Mouse (Mus musculus) adrenal gland, adult (tissue): ENCODE measurements around the gene Prdm5.

ENCODE experiments used
- DNase-seq, 2 experiments: peaks; one replicate each; pipeline ENCODE4 v3.0.0; 2022 to 2023; ENCODE audit warnings: low spot score in 1 of 2; ENCODE audit not compliant: inconsistent age in 2 of 2

Gene Prdm5

GRCm38 (mm10) chr6:65828656-65829055 is 49.9 kb downstream of the Prdm5 start:
- DNase-seq: no peak

GRCm38 (mm10) chr6:65831443-65831842 is 52.7 kb downstream of the Prdm5 start:
- DNase-seq: no peak

GRCm38 (mm10) chr6:65834013-65834412 is 55.2 kb downstream of the Prdm5 start:
- no peak for DNase-seq

DNA sequence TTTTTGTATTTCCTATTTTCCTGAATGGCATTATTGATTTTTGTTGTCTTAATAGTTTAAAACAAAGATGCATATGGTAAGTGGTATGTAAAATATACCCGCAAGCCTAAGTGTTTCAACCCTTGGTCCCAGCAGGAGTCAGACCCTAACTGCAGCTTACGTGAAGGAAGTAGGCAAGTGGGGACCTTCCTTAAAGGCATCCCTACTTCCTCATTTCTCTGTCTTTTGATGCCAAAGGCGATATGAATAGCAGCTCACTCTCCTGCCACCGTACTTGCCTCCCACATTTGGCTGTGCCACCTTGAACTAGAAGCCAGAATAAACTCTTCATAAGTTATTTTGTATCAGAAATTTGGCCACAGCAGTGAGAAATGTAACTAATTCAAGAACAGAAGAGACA is 63.8 kb downstream of the Prdm5 start:
- no peak for DNase-seq

DNA sequence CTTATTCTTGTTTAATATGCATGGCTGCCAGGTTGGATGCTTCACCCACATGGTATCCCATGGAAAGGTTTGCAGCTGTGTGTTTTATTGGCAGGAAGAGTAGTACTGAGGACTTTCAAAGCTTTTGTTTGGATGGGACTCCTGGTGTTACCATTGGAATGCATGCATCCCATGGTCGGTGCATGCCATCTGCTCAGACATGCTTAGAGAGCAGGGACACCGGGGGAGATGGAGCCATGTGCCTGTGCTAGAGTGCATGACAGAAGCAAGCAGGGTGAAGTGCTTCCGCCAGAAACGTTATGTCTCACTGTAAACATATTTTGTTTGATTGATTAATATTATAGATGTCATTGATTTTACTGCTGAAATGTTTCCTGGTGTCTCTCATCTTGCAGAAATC is 70.3 kb downstream of the Prdm5 start:
- DNase-seq: no peak

DNA sequence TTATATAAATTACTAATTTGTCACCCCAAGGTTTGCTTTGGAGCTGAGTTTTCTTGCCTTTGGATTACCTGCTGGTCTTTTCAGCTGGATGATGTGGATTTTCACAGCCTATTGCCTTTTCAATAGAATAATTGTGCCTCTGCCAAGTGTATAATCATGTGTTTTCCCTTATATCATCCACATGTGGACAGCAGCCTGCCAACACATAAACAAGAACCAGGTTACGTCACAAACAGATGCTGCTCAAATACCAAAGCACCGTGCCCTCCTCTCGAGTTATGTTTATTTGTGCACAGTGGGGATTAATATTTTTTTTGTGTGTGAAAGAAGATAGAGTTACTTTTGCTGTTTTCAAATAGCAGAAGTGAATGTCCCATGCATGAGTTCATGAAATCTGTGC is 70.9 kb downstream of the Prdm5 start:
- no peak for DNase-seq

- no peak for DNase-seq
Observed at GRCm38 (mm10) chr6:65850221-65850620, 71.4 kb downstream of the Prdm5 start.

DNA sequence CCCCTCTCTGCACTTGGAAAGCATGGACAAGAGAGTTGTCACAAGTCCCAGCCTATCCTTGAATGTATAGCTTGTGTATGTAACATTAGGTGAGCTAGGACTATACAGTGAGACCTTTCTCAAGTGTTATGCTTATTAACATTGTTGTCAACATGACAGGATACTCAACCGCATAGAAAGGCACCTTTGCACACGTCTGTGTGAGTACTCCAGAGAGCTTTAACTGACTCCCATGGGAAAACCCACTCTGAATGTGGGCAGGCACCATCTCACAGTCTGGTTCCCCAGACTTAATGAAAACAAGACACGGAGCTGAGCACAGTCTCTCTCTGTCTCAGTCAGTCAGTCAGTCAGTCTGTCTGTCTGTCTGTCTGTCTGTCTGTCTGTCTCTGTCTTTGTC is 75.2 kb downstream of the Prdm5 start:
- no peak for DNase-seq

- no peak for DNase-seq
Observed at GRCm38 (mm10) chr6:65854585-65854984, 75.8 kb downstream of the Prdm5 start.

DNA sequence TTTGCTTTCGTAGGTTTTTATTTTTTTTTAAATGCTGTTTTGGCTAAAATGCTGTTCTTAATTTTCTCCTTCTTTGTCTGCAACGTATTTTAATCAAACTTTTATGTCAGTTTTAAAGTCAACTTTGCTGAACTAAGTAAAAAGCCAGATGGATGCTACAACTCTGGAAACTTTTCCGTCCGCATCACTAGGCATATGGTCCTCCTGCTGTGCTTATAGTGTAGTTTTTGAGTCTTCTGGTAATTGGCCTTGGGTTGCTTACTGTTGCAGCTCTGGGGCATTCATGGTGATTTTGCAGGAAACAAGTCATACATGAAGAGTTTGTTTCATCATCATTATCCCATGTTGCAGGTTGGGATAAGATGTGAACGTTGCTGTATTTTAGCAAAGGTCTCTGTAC is 81.8 kb downstream of the Prdm5 start:
- DNase-seq: no peak

- DNase-seq: no peak
Observed at GRCm38 (mm10) chr6:65862836-65863235, 84.0 kb downstream of the Prdm5 start.

DNA sequence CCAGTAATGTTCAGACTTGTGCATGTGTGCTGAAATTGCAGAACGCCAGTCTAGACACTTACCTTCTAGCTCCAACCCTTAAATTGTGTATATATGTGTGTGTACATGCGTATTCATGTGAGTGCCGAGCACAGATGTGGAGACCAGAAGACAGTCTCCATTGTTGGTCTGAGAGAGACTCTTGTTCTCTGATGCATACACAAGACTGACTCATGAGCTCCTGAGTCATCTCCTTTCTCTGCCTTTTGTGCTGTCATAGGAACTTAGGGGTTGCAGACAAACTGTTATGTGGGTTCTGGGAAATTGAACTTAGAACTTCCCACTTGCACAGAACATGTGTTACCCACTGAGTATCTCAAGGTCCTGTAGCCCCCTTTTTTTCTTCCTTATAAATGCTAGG is 85.4 kb downstream of the Prdm5 start:
- peak in 1 of 2 experiments; percentile 54 for DNase-seq

GRCm38 (mm10) chr6:65864919-65865318 is 86.1 kb downstream of the Prdm5 start:
- no peak for DNase-seq

- peak; percentile 51 to 66 for DNase-seq
Observed at GRCm38 (mm10) chr6:65865861-65866260, 87.1 kb downstream of the Prdm5 start.

- no peak for DNase-seq
Observed at GRCm38 (mm10) chr6:65871754-65872278, 93.0 kb downstream of the Prdm5 start.

GRCm38 (mm10) chr6:65878300-65878699 is 99.5 kb downstream of the Prdm5 start:
- no peak for DNase-seq

GRCm38 (mm10) chr6:65888835-65889234 is 110.0 kb downstream of the Prdm5 start:
- DNase-seq: no peak

DNA sequence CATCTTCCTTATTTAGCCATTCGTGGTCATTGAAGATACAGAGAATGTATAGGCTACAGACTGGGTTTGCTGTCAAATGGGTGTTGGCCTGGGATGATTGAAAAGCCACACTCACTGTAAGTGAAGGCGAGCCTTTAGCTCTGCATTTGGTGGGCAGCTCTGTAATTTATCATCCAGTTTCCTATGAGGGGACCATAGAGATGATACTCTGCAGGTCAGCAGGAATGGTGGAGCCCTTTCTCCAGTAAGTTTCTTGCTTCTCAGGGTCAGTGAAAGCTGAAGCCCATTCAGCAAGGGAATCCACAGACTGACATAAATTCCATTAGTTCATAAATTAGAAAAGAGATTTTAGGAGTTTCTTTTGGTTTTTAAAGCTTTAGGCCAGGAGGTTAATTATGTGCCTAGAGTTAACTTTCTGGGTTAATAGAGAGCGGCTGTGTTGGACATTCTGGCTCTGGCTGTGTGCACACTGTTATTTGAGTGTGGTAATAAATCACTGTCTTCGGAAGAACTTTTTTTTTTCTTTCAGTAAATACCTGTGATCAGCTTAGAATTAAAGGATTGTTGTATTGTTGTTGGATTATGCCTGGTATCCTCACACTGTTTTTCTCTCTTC is 113.4 kb downstream of the Prdm5 start:
- DNase-seq: no peak

DNA sequence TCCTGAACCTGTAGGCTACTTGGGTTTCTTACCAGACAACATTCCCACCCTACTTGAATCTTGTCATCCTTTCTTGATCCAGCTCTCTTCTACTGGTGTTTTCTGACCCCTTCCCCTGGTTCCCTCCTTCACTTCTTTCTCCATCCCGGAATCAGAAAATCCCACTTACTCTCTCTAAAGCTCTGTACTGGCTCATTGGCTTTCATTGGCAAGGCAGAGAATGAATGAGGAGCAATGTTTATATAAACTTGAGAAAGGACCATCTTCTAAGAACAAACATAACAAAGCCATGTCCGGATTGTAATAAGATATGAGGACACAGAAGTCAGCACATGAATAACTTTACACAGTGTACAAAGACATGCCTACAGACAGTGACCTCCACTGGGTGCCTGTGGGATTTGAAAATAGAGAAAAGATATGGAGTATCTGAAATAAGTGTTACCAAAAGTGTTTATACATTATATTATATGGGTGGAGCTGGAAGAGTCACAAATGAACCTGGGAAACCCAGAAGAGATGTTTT is 127.9 kb downstream of the Prdm5 start:
- no peak for DNase-seq

GRCm38 (mm10) chr6:65915421-65915820 is 136.6 kb downstream of the Prdm5 start:
- DNase-seq: no peak

GRCm38 (mm10) chr6:65921703-65922102 is 142.9 kb downstream of the Prdm5 start:
- no peak for DNase-seq

DNA sequence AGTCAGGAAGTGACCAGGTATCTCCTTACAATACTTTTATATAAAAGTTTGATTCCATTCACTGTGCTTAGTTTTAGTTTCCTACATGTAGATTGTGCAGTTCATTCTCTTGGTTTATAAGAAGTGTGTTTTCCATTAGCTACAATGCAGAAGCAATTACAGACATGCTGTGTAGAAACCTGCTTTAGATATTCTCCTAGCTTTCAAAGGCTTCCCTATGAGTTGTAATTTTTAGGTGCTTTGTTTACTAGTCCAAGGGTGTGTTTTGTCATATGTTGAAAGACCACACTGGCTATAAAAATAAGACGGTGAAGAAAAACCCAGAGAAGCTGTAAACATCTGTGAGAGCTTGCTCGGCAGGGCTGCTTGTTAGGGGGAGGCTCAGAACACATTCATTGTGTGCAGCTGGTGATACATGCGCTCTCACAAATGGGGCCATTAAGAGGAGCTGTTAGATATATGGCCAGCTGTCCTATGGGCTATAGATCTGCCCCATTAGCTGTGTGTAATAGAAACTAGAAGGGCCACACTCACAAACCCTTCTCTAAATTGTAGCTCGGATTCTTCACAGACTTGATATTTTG is 144.8 kb downstream of the Prdm5 start:
- DNase-seq: no peak
